Mouse (Mus musculus): Measurements from ENCODE around the gene Pth1r. TPM values are rescaled to one million over a fixed set of nuclear protein-coding genes. Genes with fewer than 3 reads are reported as not detected.

Gene Pth1r
- total RNA-seq, 2 experiments from 2014 or later, result 11.5 to 13.4 TPM

GRCm38 (mm10) chr9:110718810-110719209 is 28.1 kb downstream of the Pth1r start:
- intact Hi-C loops (cut with DNase I), result loop anchor here (5.0 kb wide), 1 partner anchor 223 kb away; no protein-coding TSS in a partner anchor
- no peak for DNase-seq

GRCm38 (mm10) chr9:110718071-110718470 is 28.9 kb downstream of the Pth1r start:
- DNase-seq, result no peak
- intact Hi-C loops (cut with DNase I), result loop anchor here (5.0 kb wide), 1 partner anchor 224 kb away; no protein-coding TSS in a partner anchor

GRCm38 (mm10) chr9:110716775-110717174 is 30.2 kb downstream of the Pth1r start:
- DNase-seq, result peak; percentile 78 to 83
- intact Hi-C loops (cut with DNase I), result loop anchor here (1.0 to 5.0 kb wide), 4 partner anchors 43 to 226 kb away; no protein-coding TSS in a partner anchor

GRCm38 (mm10) chr9:110715426-110715825 is 31.5 kb downstream of the Pth1r start:
- DNase-seq, result no peak
- intact Hi-C loops (cut with DNase I), result loop anchor here (5.0 kb wide), 1 partner anchor 227 kb away; no protein-coding TSS in a partner anchor

- intact Hi-C loops (cut with DNase I), result no loop called here
- DNase-seq, result no peak
These were observed 33.6 kb downstream of the Pth1r start for GRCm38 (mm10) chr9:110713389-110713788.

- no peak for DNase-seq
- intact Hi-C loops (cut with DNase I), result no loop called here
These were observed 34.4 kb downstream of the Pth1r start for GRCm38 (mm10) chr9:110712545-110712944.

DNA sequence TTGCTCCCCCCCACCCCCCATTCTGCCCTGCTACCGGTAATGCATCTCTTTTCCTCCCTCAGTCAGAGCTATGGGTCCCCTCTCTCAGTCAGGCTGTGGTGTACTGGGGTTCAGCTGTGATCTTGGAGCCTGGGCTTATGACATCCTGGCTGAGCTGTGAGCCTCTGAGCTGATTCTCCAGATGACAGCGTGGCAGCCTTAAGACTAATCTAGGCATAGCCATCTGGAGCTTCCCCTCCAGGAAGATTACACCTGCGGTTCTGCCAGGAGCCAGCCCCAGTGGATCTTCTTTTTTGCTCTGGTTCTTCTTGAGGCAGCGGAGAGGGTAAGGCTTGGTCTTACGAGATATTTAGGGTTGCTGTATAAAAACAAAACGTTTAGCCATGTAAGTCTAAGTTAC is 34.9 kb downstream of the Pth1r start:
- DNase-seq, result no peak
- intact Hi-C loops (cut with DNase I), result no loop called here

- DNase-seq, result no peak
These were observed 35.4 kb downstream of the Pth1r start for GRCm38 (mm10) chr9:110711532-110711931.

GRCm38 (mm10) chr9:110709640-110710258 is 37.2 kb downstream of the Pth1r start:
- intact Hi-C loops (cut with DNase I), result loop anchor here (1.0 to 5.0 kb wide), 5 partner anchors 37 to 297 kb away; partner anchors contain the start of gene Nbeal2

More at GRCm38 (mm10) chr9:110711532-110711931, 35.4 kb downstream of the Pth1r start:
- intact Hi-C loops (cut with DNase I), result no loop called here

DNA sequence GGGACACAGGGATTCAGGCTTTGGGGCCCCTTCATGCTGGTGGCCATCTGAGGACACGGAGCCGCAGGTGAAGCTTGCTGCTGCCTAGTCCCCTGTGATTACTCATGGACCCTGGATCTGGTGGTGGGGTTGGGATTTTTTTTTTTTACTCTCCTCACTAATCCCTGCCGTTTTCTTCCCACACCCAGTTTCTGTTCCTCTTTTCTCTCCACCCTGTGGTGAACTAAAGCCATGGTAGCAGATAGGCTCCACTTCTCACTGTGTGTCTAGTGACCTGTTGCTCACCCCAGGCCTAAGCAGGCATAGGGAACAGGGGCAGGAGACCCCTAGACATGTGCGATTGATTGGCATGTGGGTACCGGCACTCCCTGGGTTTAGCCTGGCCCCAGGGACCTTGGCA is 40.2 kb downstream of the Pth1r start:
- intact Hi-C loops (cut with DNase I), result loop anchor here (5.0 kb wide), 3 partner anchors 34 to 294 kb away; partner anchors contain the start of gene Nbeal2
- DNase-seq, result no peak

More at GRCm38 (mm10) chr9:110709640-110710258, 37.2 kb downstream of the Pth1r start:
- peak; percentile 89 to 91 for DNase-seq

GRCm38 (mm10) chr9:110703951-110704350 is 43.0 kb downstream of the Pth1r start:
- no peak for DNase-seq
- intact Hi-C loops (cut with DNase I), result no loop called here

- peak; percentile 52 to 62 for DNase-seq
- intact Hi-C loops (cut with DNase I), result no loop called here
These were observed 44.1 kb downstream of the Pth1r start for GRCm38 (mm10) chr9:110702848-110703247.

GRCm38 (mm10) chr9:110701114-110702032 is 45.6 kb downstream of the Pth1r start:
- intact Hi-C loops (cut with DNase I), result no loop called here
- no peak for DNase-seq

GRCm38 (mm10) chr9:110699574-110699973 is 47.4 kb downstream of the Pth1r start:
- intact Hi-C loops (cut with DNase I), result no loop called here
- DNase-seq, result no peak

DNA sequence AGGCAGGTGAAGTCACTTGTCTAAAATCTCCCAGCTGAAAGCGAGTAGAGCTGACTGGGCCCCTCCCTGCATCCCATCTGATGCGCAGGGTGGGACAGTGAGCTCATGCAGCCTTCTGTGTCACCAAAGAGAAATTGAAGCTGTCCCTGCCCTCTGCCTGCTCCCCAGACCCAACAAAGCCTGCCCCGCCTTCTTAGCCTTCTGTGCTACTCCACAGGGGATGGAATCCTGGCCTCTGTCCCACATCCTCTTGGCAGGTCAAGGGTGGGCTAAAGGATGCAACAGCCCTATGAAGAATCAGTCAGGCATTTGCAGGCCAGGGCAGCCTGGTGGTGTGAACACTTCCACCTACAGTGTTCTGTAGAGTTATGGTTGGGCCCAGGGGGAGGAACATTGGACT is 49.5 kb downstream of the Pth1r start:
- intact Hi-C loops (cut with DNase I), result no loop called here

GRCm38 (mm10) chr9:110696427-110696826 is 50.5 kb downstream of the Pth1r start:
- no peak for DNase-seq
- intact Hi-C loops (cut with DNase I), result no loop called here

More for the DNA sequence above, 49.5 kb downstream of the Pth1r start:
- DNase-seq, result peak; percentile 57 to 72

DNA sequence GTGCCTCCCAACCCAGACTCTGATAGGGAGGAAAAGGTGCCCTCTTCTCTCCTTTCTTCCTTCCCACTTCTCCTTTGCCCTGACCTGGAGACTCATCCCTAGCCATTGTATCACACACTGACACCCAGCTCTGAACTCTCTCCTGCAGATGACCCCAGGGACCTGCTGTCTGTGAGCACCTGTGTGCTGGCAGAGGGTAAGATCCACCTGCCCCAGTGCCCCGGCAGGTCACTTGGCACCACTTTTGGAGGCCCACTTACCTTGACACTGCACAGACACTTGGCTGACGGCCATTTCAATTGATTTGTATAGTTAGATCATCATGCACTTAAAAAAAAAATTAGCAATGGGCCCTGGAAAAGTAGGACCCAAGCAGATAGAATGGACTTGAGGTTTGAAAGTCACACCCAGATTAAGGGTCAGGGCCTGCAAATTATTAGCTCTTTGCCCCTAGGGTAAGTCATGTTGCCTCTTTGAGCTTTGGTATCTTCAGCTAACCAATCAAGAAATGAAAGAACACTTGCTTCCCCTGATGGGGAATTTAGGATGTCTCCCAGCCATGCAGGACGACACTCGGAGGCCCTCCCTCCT is 51.7 kb downstream of the Pth1r start:
- DNase-seq, result no peak
- intact Hi-C loops (cut with DNase I), result no loop called here

DNA sequence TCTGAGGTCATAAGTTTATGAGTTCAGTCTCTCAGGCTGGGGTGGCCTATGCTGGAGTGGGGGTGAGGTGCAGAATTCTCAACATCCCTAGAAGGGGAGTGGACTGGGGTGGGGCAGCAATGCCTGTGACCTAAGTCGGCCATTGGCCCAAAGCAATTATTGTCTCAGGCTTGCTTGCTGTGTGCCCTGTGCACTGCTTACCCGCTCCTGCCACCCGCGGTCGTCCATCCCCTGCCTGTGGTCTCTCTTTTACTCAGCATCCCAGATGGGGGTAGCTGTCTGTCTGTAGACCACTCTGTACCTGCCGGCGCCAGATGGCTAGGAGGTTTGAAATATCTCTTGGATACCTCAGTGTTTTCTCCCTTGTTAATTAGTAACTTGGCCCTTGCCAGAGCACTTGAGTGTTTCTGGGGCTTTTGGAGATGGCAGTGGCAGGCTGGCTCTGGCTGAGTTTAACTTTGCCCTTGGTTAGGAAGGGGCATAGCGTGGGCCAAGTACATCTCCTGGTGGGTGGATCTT is 57.6 kb downstream of the Pth1r start:
- DNase-seq, result no peak
- intact Hi-C loops (cut with DNase I), result no loop called here

DNA sequence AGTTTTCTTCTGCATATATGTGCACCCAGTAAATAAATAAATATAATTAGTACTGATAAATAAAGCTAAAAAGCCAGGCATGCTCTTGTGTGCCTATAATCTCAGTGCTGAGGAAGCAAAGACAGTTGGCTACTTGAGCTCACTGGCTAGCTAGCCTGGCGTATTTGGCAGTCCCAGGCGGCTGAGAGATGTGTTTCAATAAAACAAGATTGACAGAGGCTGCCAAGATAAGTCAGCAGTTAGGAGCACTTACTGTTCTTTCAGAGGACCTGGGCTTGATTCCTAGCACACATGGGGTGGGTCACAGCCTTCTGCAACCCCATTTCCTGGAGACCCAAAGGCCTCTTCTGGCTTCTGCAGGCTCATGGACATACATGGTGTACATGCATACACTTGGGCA is 59.1 kb downstream of the Pth1r start:
- intact Hi-C loops (cut with DNase I), result no loop called here
- DNase-seq, result no peak

GRCm38 (mm10) chr9:110687061-110687460 is 59.9 kb downstream of the Pth1r start:
- intact Hi-C loops (cut with DNase I), result no loop called here
- no peak for DNase-seq

DNA sequence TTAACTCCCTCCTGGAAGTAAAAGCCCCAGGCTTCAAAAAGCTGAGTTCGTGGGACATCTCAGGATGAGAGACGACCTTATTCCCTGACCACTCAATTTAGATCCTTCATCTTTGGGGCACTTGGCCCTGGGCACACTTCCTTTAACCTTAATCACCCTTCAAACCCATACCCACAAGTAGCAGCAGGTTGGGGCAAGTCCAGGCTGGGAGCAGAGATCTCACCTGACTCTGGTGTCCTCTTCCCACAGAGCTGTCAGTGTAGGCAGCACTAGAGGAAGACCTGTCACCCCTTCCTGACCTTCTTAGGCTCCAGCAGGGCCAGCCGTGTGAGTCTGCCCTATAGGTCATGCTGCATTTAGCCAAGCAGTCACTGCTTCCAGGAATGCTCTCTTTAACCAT is 60.5 kb downstream of the Pth1r start:
- DNase-seq, result no peak
- intact Hi-C loops (cut with DNase I), result no loop called here
